ENCODE assay signal across 28 mouse cellular contexts in the genomic region with DNA sequence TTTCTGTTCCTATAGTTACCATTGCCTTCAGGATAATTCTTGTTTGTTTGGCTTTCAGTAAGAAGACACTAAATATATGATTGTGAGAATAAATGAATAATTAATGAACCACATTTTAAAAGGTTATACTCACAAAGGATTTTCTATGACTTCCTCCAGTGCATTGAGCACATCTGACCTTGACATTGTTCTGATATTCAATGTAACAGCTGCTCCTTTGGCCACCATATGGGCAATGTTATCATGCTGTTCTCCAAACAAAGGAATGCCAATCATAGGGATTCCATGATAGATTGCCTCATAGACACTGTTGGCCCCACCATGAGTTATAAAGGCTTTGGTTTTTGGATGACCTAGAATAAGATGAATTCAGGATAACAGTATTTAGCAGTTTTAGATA. TPM values are rescaled to one million over a fixed set of nuclear protein-coding genes. Genes with fewer than 3 reads are reported as not detected.
"Had no signal": no experiment of that assay in that cellular context is flagged by ENCODE, and none has a peak within 500 bp of the region (broad histone marks: within the 10 kb centered on the region; RNA-seq: fewer than 3 reads in every experiment).

No protein-coding gene starts in this region.

RNA-seq across cellular contexts. Expression of gene Ugt2b37, which starts 12.5 kb away (rescaled TPM):
- polyA plus RNA-seq: limb, embryonic 10.5 days; limb, embryonic 11.5 days; limb, embryonic 12.5 days; limb, embryonic 13.5 days; limb, embryonic 14.5 days; limb, embryonic 15.5 days; liver, embryonic 11.5 days; liver, embryonic 12.5 days; liver, embryonic 13.5 days; liver, embryonic 14.5 days; liver, embryonic 15.5 days; liver, embryonic 16.5 days; liver, postnatal 0 days; lung, adult 2 months; lung, embryonic 14.5 days; lung, embryonic 16.5 days; lung, postnatal 0 days; macrophage; midbrain, embryonic 10.5 days; midbrain, embryonic 12.5 days; midbrain, embryonic 13.5 days; midbrain, embryonic 14.5 days; midbrain, embryonic 15.5 days; midbrain, embryonic 16.5 days; midbrain, postnatal 0 days; myocyte; neural tube, embryonic 11.5 days; neural tube, embryonic 12.5 days had no signal
